Mouse (Mus musculus) stomach, postnatal 0 days (tissue): ENCODE measurements around the gene A730071L15Rik. TPM values are rescaled to one million over a fixed set of nuclear protein-coding genes. Genes with fewer than 3 reads are reported as not detected.

ENCODE experiments used
- ATAC-seq: fragments of 200-750 bp; cut with Nextera tagmentation; 2 replicates; pipeline ENCODE4 v1.8.0; 2017; ENCODE audit not compliant: low FRiP score, low TSS enrichment
- DNase-seq: peaks from one replicate; pipeline ENCODE4 v3.0.0-alpha.2; 2016; ENCODE audit warnings: low spot score
- H3K27ac ChIP-seq: fragments of 300-500 bp; sonication (generic); replicated peaks from 2 replicates; pipeline ENCODE4 v1.5.1; 2014; ENCODE audit warnings: mild to moderate bottlenecking, control low read depth
- H3K27me3 ChIP-seq: fragments of 300-500 bp; sonication (generic); 2 replicates; pipeline ENCODE4 v1.6.1; 2014; ENCODE audit warnings: low read length; ENCODE audit not compliant: control insufficient read depth, insufficient read depth
- H3K36me3 ChIP-seq: fragments of 300-500 bp; sonication (generic); 2 replicates; pipeline ENCODE4 v1.6.1; 2014; ENCODE audit warnings: low read length, mixed read lengths; ENCODE audit not compliant: control insufficient read depth, insufficient read depth
- H3K4me1 ChIP-seq: fragments of 300-500 bp; sonication (generic); replicated peaks from 2 replicates; pipeline ENCODE4 v1.6.1; 2014; ENCODE audit warnings: antibody characterized with exemption; ENCODE audit not compliant: control insufficient read depth, insufficient read depth
- H3K4me2 ChIP-seq: fragments of 300-500 bp; sonication (generic); replicated peaks from 2 replicates; pipeline ENCODE4 v1.6.1; 2014; ENCODE audit warnings: low read depth, mild to moderate bottlenecking, control low read depth, moderate library complexity
- H3K4me3 ChIP-seq: fragments of 300-500 bp; sonication (generic); 2 replicates; pipeline ENCODE4 v1.5.1; 2014; ENCODE audit warnings: low read depth, low read length, control low read depth
- H3K9ac ChIP-seq: fragments of 300-500 bp; sonication (generic); 2 replicates; pipeline ENCODE4 v1.6.1; 2014; ENCODE audit warnings: mild to moderate bottlenecking, low read length, control low read depth, mixed read lengths
- H3K9me3 ChIP-seq: fragments of 300-500 bp; sonication (generic); 2 replicates; pipeline ENCODE4 v1.6.1; 2016; ENCODE audit warnings: low read length; ENCODE audit not compliant: control insufficient read depth
- CTCF ChIP-seq: IDR thresholded peaks from 2 replicates; pipeline ENCODE4 v1.5.1; 2016; ENCODE audit warnings: antibody characterized with exemption, low read depth, mild to moderate bottlenecking, moderate library complexity
- EP300 ChIP-seq: optimal IDR thresholded peaks from 2 replicates; pipeline ENCODE3; 2016; ENCODE audit warnings: antibody characterized with exemption
- WGBS: fragments of 180-500 bp; shearing (Covaris S2); extraction: QIAGEN DNeasy Blood & Tissue Kit; methylation state at CpG from one replicate; pipeline ENCODE4 v1.1.7; 2014; 5-methylcytosine and 5-hydroxymethylcytosine counted together
- polyA plus RNA-seq: library from polyadenylated mRNA; unstranded; fragments of >200 nt; fragmentation: Nextera tagmentation; extraction: Ambion mirVana; gene quantifications from 2 replicates; pipeline ENCODE4 v1.2.1, GENCODE M21; 2015

Gene A730071L15Rik
- polyA plus RNA-seq, 1 experiment from 2014 or later, result 0.27 TPM

DNA sequence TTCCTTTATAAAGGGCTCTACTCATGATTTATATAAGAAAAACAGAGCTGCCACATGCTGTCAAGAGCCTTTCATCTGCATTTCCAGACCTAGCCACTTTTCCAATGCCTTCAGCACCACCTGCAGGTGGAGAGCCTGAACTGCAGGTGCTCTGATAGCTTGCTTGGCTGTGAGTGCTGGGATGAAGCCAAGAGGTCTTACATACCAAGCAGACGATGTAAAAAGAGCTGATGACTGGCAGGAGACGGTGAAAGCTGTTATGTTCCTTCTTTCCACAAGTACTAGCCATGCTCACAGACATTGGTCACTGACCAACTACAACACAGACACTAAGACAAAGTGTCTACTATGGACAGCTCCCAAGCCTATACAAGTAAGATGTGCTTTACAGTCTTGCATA, 12.0 kb upstream of the A730071L15Rik start:
- no peak overlapping the region for H3K9ac ChIP-seq
- no peak overlapping the region for H3K4me2 ChIP-seq
- H3K9me3 ChIP-seq, result no peaks in the 10 kb centered on the region
- no peaks in the 10 kb centered on the region for H3K4me1 ChIP-seq
- 0% methylated on average over 2 of the region's 2 CpGs for WGBS
- H3K27ac ChIP-seq, result no peak overlapping the region
- TF ChIP-seq CTCF, result peak; percentile 99
- TF ChIP-seq EP300, result no peak
- DNase-seq (peak; percentile 88), ATAC-seq (peak; percentile 53)
- no peaks in the 10 kb centered on the region for H3K27me3 ChIP-seq
- peaks cover 2% of the 10 kb centered on the region for H3K36me3 ChIP-seq
- no peak overlapping the region for H3K4me3 ChIP-seq

DNA sequence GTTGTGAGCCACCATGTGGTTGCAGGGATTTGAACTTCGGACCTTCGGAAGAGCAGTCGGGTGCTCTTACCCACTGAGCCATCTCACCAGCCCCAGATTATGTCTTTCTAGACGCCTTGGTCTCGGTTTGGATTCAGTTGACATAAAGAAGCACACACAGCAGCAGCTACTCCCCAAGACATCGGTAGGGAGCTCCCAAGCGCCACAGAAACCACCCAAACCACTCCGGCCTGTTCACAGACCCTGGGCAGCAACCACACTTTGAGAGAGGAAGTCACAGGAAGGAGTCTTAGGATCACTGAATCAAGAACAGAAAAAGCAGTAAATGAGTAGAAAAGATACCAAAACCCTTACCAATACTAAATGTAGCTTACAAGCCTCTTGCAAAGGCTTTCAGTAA, 3.0 kb upstream of the A730071L15Rik start:
- H3K9ac ChIP-seq, result no peak overlapping the region
- DNase-seq, result no peak
- H3K27ac ChIP-seq, result no peak overlapping the region
- 84% methylated on average over 8 of the region's 8 CpGs for WGBS
- TF ChIP-seq EP300, result no peak
- TF ChIP-seq CTCF, result no peak; the same call in 1 of the 2 replicates
- H3K4me2 ChIP-seq, result no peak overlapping the region
- ATAC-seq, result no peak
- peaks cover 4% of the 10 kb centered on the region for H3K36me3 ChIP-seq
- no peaks in the 10 kb centered on the region; the same call in 1 of the 2 replicates for H3K4me1 ChIP-seq
- no peaks in the 10 kb centered on the region for H3K9me3 ChIP-seq
- H3K27me3 ChIP-seq, result no peaks in the 10 kb centered on the region
- no peak overlapping the region for H3K4me3 ChIP-seq

DNA sequence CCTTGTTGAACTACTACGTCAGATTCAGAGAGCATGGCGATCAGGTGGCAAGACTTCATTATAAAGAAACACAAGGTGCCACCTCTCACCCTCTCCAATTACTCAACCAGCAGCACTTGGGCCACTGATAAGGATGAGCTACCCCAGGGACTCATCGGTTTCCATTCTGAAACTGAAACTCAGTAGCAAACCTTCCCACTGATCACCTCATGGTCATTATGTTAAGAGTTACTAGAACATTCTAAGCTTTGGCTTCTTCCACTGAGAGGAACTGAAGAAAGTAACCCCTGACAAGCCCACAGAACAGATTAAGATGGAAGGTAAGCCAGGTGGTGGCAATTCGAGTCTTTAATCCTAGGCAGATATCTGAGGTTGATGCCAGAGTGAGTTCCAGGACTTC, 1.4 kb upstream of the A730071L15Rik start:
- TF ChIP-seq EP300, result no peak
- TF ChIP-seq CTCF, result no peak
- H3K27me3 ChIP-seq, result no peaks in the 10 kb centered on the region
- H3K9me3 ChIP-seq, result no peaks in the 10 kb centered on the region
- 81% methylated on average over 4 of the region's 4 CpGs for WGBS
- no peaks in the 10 kb centered on the region; the same call in 1 of the 2 replicates for H3K4me1 ChIP-seq
- no peak for DNase-seq
- no peaks in the 10 kb centered on the region for H3K36me3 ChIP-seq
- no peak overlapping the region for H3K4me3 ChIP-seq
- no peak for ATAC-seq
- no peak overlapping the region for H3K9ac ChIP-seq
- H3K4me2 ChIP-seq, result peak overlapping the region; percentile 94; the same call in 1 of the 2 replicates
- no peak overlapping the region for H3K27ac ChIP-seq

DNA sequence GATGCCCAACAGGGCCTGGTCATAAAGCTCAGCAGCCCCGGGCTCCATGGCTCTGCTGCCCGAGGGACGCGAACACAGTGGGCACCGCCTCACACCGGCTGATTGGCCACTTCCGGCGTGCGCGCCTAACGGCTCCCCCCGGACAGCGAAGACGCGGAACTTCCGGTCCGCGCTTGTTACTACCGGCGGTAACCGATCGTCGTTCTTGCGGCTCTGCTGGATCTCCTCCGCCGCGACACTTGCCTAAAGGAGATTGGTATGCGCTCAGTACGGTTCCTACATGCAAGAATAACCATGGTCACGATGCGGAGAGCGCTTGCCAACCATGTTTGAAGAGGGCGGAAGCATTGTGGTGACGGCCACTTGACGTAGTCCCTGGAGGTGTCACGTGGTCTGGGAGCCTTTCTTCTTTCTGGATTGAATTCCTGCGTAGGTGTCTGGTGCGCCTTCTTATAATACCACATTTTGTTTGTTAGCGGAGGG, 299 bp downstream of the A730071L15Rik start, which contains the start of gene Nudcd3:
TSS of gene Nudcd3 (minus strand) at position 329 of the 483 bp plus-strand sequence.
- Histone ChIP-seq H3K27ac (peak within 1 kb of the TSS; percentile 97), H3K27me3 (no peaks in the 10 kb centered on the region), H3K4me2 (peak within 1 kb of the TSS; percentile 94), H3K9ac (peak within 1 kb of the TSS; percentile 94), H3K9me3 (no peaks in the 10 kb centered on the region), H3K4me1 (no peaks in the 10 kb centered on the region; the same call in 1 of the 2 replicates), H3K4me3 (peak within 1 kb of the TSS; percentile 95), H3K36me3 (no peaks in the 10 kb centered on the region)
- no peak for TF ChIP-seq EP300
- peak; percentile 91 for DNase-seq
- peak; percentile 98 for ATAC-seq
- under 1% methylated on average over 39 of the region's 39 CpGs for WGBS

DNA sequence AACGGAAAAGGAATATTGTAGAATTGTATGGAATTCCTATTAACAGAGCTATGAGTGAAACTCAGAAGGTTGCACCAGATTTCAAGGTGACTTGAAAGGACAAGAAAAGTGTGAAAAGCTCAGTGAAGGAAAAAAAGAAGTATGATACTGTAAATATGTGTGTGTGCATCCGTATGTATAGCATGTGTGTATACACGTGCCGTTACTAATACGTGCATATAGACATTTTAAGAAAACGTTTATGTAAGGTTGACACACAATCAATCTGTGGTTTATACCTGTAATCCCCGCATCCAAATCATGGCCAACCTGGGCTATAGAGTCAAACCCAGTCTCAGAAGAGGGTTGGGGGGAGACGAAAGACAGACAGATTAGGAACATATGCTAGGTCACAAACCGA, 741 bp downstream of the A730071L15Rik start:
- Histone ChIP-seq H3K27ac (peak overlapping the region; percentile 97), H3K36me3 (no peaks in the 10 kb centered on the region), H3K4me3 (peak overlapping the region; percentile 95), H3K27me3 (no peaks in the 10 kb centered on the region), H3K4me2 (peak overlapping the region; percentile 94), H3K4me1 (no peaks in the 10 kb centered on the region; the same call in 1 of the 2 replicates), H3K9me3 (no peaks in the 10 kb centered on the region), H3K9ac (peak overlapping the region; percentile 94)
- no peak for TF ChIP-seq EP300
- TF ChIP-seq CTCF, result no peak
- ATAC-seq, result no peak
- WGBS, result 25% methylated on average over 9 of the region's 9 CpGs
- DNase-seq, result no peak

DNA sequence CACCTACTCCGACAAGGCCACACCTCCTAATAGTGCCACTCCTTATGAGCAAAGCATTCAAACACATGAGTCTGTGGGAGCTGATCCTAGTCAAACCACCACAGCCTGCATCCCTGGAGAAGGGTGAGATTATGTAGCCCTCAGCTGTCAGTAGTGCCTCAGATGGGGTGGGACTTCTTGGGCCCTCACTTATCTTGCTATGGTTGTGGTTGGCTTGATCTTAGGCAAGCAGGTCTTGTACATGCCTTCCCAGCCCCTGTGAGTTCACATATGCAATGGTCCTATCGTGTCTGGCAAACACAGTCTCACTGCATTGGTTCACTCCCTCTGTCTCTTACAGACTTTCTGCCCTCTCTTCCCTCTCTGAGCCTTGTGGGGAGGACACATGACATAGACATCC, 7.3 kb downstream of the A730071L15Rik start:
- no peak for DNase-seq
- H3K4me2 ChIP-seq, result no peak overlapping the region
- no peak overlapping the region for H3K27ac ChIP-seq
- no peaks in the 10 kb centered on the region for H3K36me3 ChIP-seq
- 69% methylated on average over 2 of the region's 2 CpGs for WGBS
- ATAC-seq, result peak; percentile 61; the same call in 1 of the 2 replicates
- H3K4me1 ChIP-seq, result no peaks in the 10 kb centered on the region
- H3K27me3 ChIP-seq, result no peaks in the 10 kb centered on the region
- TF ChIP-seq CTCF (no peak), EP300 (no peak)
- H3K4me3 ChIP-seq, result no peak overlapping the region
- no peaks in the 10 kb centered on the region for H3K9me3 ChIP-seq
- no peak overlapping the region for H3K9ac ChIP-seq
